Mouse (Mus musculus): Measurements from ENCODE around the gene Smco4.
"Not testable (repeated sequence)": the region's sequence is repeated elsewhere in the genome, so short reads cannot be mapped to it uniquely, and the experiment has no call there.

The Smco4 gene

GRCm38 (mm10) chr9:15493235-15493924 lies at the start of gene Smco4:
Smco4 (plus strand) TSS chr9:15493432.
- no peak for DNase-seq (ENCODE audit: low spot score)

GRCm38 (mm10) chr9:15447397-15447796 lies 45.8 kb upstream of the Smco4 start:
- DNase-seq (ENCODE audit: low spot score) = no peak

GRCm38 (mm10) chr9:15450921-15451320 lies 42.3 kb upstream of the Smco4 start:
- no peak for DNase-seq (ENCODE audit: low spot score)

- DNase-seq (ENCODE audit: low spot score) = no peak
These were observed 21.0 kb upstream of the Smco4 start for GRCm38 (mm10) chr9:15472256-15472655.

GRCm38 (mm10) chr9:15473206-15473605 lies 20.0 kb upstream of the Smco4 start:
- no peak for DNase-seq (ENCODE audit: low spot score)

- no peak for DNase-seq (ENCODE audit: low spot score)
These were observed 15.7 kb upstream of the Smco4 start for GRCm38 (mm10) chr9:15477556-15477955.

GRCm38 (mm10) chr9:15487682-15488424 lies 5.4 kb upstream of the Smco4 start:
- no peak for DNase-seq (ENCODE audit: low spot score)

- DNase-seq (ENCODE audit: low spot score) = no peak
These were observed 3.9 kb upstream of the Smco4 start for GRCm38 (mm10) chr9:15489293-15489692.

GRCm38 (mm10) chr9:15490331-15491100 lies 2.7 kb upstream of the Smco4 start:
- DNase-seq (ENCODE audit: low spot score) = no peak

GRCm38 (mm10) chr9:15491686-15492085 lies 1.5 kb upstream of the Smco4 start:
- no peak for DNase-seq (ENCODE audit: low spot score)

GRCm38 (mm10) chr9:15492401-15492800 lies 831 bp upstream of the Smco4 start:
- no peak for DNase-seq (ENCODE audit: low spot score)

GRCm38 (mm10) chr9:15493925-15494558 lies 810 bp downstream of the Smco4 start:
- DNase-seq (ENCODE audit: low spot score) = peak; percentile 17

- not testable (repeated sequence) for DNase-seq (ENCODE audit: low spot score)
These were observed 2.0 kb downstream of the Smco4 start for GRCm38 (mm10) chr9:15495281-15495680.

GRCm38 (mm10) chr9:15495921-15496577 lies 2.8 kb downstream of the Smco4 start:
- no peak for DNase-seq (ENCODE audit: low spot score)

- DNase-seq (ENCODE audit: low spot score) = no peak
These were observed 6.8 kb downstream of the Smco4 start for GRCm38 (mm10) chr9:15500025-15500424.

- DNase-seq (ENCODE audit: low spot score) = no peak
These were observed 8.4 kb downstream of the Smco4 start for GRCm38 (mm10) chr9:15501319-15502256.

GRCm38 (mm10) chr9:15502476-15502875 lies 9.2 kb downstream of the Smco4 start:
- DNase-seq (ENCODE audit: low spot score) = no peak

- no peak for DNase-seq (ENCODE audit: low spot score)
These were observed 10.1 kb downstream of the Smco4 start for GRCm38 (mm10) chr9:15503307-15503706.

- DNase-seq (ENCODE audit: low spot score) = no peak
These were observed 10.6 kb downstream of the Smco4 start for GRCm38 (mm10) chr9:15503827-15504226.

GRCm38 (mm10) chr9:15505288-15505687 lies 12.1 kb downstream of the Smco4 start:
- DNase-seq (ENCODE audit: low spot score) = no peak

- DNase-seq (ENCODE audit: low spot score) = no peak
These were observed 13.6 kb downstream of the Smco4 start for GRCm38 (mm10) chr9:15506863-15507262.

All from left cerebral cortex, adult 11 months (tissue).